Mouse (Mus musculus) lung, adult 2 months (tissue): ENCODE measurements around the gene Lfng.

ENCODE experiments used
- CTCF ChIP-seq: fragments of 200-500 bp; IDR thresholded peaks from 2 replicates; pipeline ENCODE4 v1.5.1; 2011; ENCODE audit warnings: mild to moderate bottlenecking, low read length, control low read depth; ENCODE audit not compliant: insufficient read depth
- POLR2A ChIP-seq: fragments of 200-500 bp; IDR thresholded peaks from 2 replicates; pipeline ENCODE4 v1.6.1; 2011; ENCODE audit warnings: low read depth, mild to moderate bottlenecking, control low read depth, low read length, borderline replicate concordance; ENCODE audit errors: extremely low read depth

GRCm38 (mm10) chr5:140651231-140651630 lies 44.1 kb downstream of the Lfng start:
- TF ChIP-seq CTCF = no peak
- no peak for TF ChIP-seq POLR2A
